In genomic region chr5:92083417-92084038, GRCm38 (mm10) we compare ENCODE assay signal across 8 mouse cellular contexts. TPM values are rescaled to one million over a fixed set of nuclear protein-coding genes. Genes with fewer than 3 reads are reported as not detected.
DNase-seq lines count a peak whose midpoint lies in the region; ATAC-seq lines count a peak whose summit lies in the region.

TSS of gene G3bp2 (minus strand) at chr5:92083719.

- peak within 1 kb of the TSS; percentile 95 for H3K27ac ChIP-seq in heart, embryonic 10.5 days
- H3K27ac ChIP-seq in kidney, embryonic 15.5 days = peak within 1 kb of the TSS; percentile 99

- WGBS in heart, embryonic 10.5 days = under 1% methylated on average over 65 of the region's 65 CpGs
- WGBS in kidney, embryonic 15.5 days = under 1% methylated on average over 65 of the region's 65 CpGs

- peak within 1 kb of the TSS; percentile 70 for H3K4me2 ChIP-seq in kidney, embryonic 15.5 days

- no peaks in the 10 kb centered on the region for H3K27me3 ChIP-seq in heart, embryonic 10.5 days (ENCODE audit: insufficient read depth, poor library complexity, severe bottlenecking)
- no peaks in the 10 kb centered on the region for H3K27me3 ChIP-seq in kidney, embryonic 15.5 days

- H3K9ac ChIP-seq in kidney, embryonic 15.5 days = peak within 1 kb of the TSS; percentile 98

- no peaks in the 10 kb centered on the region for H3K9me3 ChIP-seq in heart, embryonic 10.5 days
- no peaks in the 10 kb centered on the region for H3K9me3 ChIP-seq in kidney, embryonic 15.5 days (replicated peaks)

- no peaks in the 10 kb centered on the region for H3K36me3 ChIP-seq in heart, embryonic 10.5 days
- no peaks in the 10 kb centered on the region for H3K36me3 ChIP-seq in kidney, embryonic 15.5 days

- H3K4me1 ChIP-seq in heart, embryonic 10.5 days = peaks cover 31% of the 10 kb centered on the region
- H3K4me1 ChIP-seq in kidney, embryonic 15.5 days = peaks cover 32% of the 10 kb centered on the region

- DNase-seq in B cell, adult 2 months = peak; percentile 96 to 97
- peak; percentile 99 for DNase-seq in brain, adult 2 months (ENCODE audit: low read depth, low spot score)
- DNase-seq in heart, embryonic 10.5 days (ENCODE audit: low spot score) = peak; percentile 100
- peak; percentile 96 for DNase-seq in liver
- peak; percentile 94 to 96 for DNase-seq in spleen, postnatal 4 days (ENCODE audit: low spot score in 2 of 2)

- ATAC-seq in erythroblast, adult 5-6 weeks (replicated peaks; ENCODE audit: low FRiP score, poor library complexity, severe bottlenecking) = peak; percentile 95
- peak; percentile 99 for ATAC-seq in kidney, embryonic 15.5 days (replicated peaks; ENCODE audit: low FRiP score)
- ATAC-seq in monocyte, adult 5-6 weeks (replicated peaks; ENCODE audit: insufficient number of reproducible peaks, low FRiP score, low TSS enrichment, poor library complexity, severe bottlenecking) = peak; percentile 95

- peak within 1 kb of the TSS; percentile 75 for H3K4me3 ChIP-seq in heart, embryonic 10.5 days
- H3K4me3 ChIP-seq in kidney, embryonic 15.5 days (replicated peaks) = peak within 1 kb of the TSS; percentile 88

RNA-seq across cellular contexts. Expression of gene G3bp2, which starts in this region (rescaled TPM):
- 33.2 and 33.8 TPM in 2 replicates for total RNA-seq in erythroblast, adult 5-6 weeks (2015; ENCODE audit: low replicate concordance)
- total RNA-seq in erythroblast, adult 5-6 weeks (2017; ENCODE audit: low replicate concordance) = 35.0 and 43.8 TPM in 2 replicates
- 207 and 210 TPM in 2 replicates for polyA plus RNA-seq in heart, embryonic 10.5 days (2016; fragmentation: Nextera tagmentation; extraction: Ambion mirVana)
- polyA plus RNA-seq in kidney, embryonic 15.5 days (2015; fragmentation: Nextera tagmentation; extraction: Ambion mirVana) = 174 and 191 TPM in 2 replicates
- 133 to 155 TPM (median 141 TPM) in 3 replicates for total RNA-seq in monocyte, adult 5-6 weeks (2017)

Comparison
In these comparisons a context has a peak if more than half of its experiments do, and no peak if none do; other contexts are left out.
1. Peak in every context shown above with its lines: DNase-seq, ATAC-seq, H3K4me3 ChIP-seq and H3K27ac ChIP-seq.